Mouse (Mus musculus): Measurements from ENCODE around the gene Olfr559. TPM values are rescaled to one million over a fixed set of nuclear protein-coding genes. Genes with fewer than 3 reads are reported as not detected.
A peak's percentile ranks its signal among the peaks of the same experiment; 100 is the strongest.

Olfr559 gene
- polyA plus RNA-seq, 1 experiment, result not detected

- H3K4me3 ChIP-seq (ENCODE audit: control insufficient read depth, insufficient read depth, low read length), result no peak within 1 kb of the TSS
- H3K4me1 ChIP-seq (replicated peaks; ENCODE audit: control insufficient read depth, insufficient read depth, low read length), result no peaks in the 10 kb centered on the region
- H3K27ac ChIP-seq (ENCODE audit: control insufficient read depth, insufficient read depth, low read length), result no peak within 1 kb of the TSS
- TF ChIP-seq CTCF (IDR thresholded peaks at IDR 0.05; ENCODE audit: borderline replicate concordance, control insufficient read depth, extremely low read depth, insufficient read depth, low read length, poor library complexity) (no peak), POLR2A (IDR thresholded peaks at IDR 0.05; ENCODE audit: control insufficient read depth, extremely low read depth, insufficient read depth, low read length, poor library complexity) (no peak)
- H3K27me3 ChIP-seq (ENCODE audit: control insufficient read depth, insufficient read depth, low read length), result 0 out of 2 replicates have a peak, but pooled peaks cover 3% of the 10 kb centered on the region
- H3K36me3 ChIP-seq (ENCODE audit: control insufficient read depth, insufficient read depth, low read length), result no peaks in the 10 kb centered on the region
- no peak for DNase-seq
Observed at GRCm38 (mm10) chr7:102701915-102702314, 25.4 kb downstream of the Olfr559 start, which contains the start of gene Olfr558. TSS of gene Olfr558 (plus strand) at chr7:102702215.

GRCm38 (mm10) chr7:102698461-102698860 lies 28.8 kb downstream of the Olfr559 start:
- no peaks in the 10 kb centered on the region for H3K36me3 ChIP-seq (ENCODE audit: control insufficient read depth, insufficient read depth, low read length)
- TF ChIP-seq POLR2A (IDR thresholded peaks at IDR 0.05; ENCODE audit: control insufficient read depth, extremely low read depth, insufficient read depth, low read length, poor library complexity) (no peak), CTCF (IDR thresholded peaks at IDR 0.05; ENCODE audit: borderline replicate concordance, control insufficient read depth, extremely low read depth, insufficient read depth, low read length, poor library complexity) (no peak)
- H3K27ac ChIP-seq (ENCODE audit: control insufficient read depth, insufficient read depth, low read length), result no peak overlapping the region
- H3K4me3 ChIP-seq (ENCODE audit: control insufficient read depth, insufficient read depth, low read length), result no peak overlapping the region
- no peaks in the 10 kb centered on the region for H3K4me1 ChIP-seq (replicated peaks; ENCODE audit: control insufficient read depth, insufficient read depth, low read length)
- WGBS, result 95% methylated on average over 7 of the region's 7 CpGs
- no peak for DNase-seq
- H3K27me3 ChIP-seq (ENCODE audit: control insufficient read depth, insufficient read depth, low read length), result 0 out of 2 replicates have a peak, but pooled peaks cover 3% of the 10 kb centered on the region

GRCm38 (mm10) chr7:102695358-102696125 lies 31.7 kb downstream of the Olfr559 start, which contains the start of gene Olfr557:
TSS of gene Olfr557 (plus strand) at chr7:102695910.
- TF ChIP-seq POLR2A (IDR thresholded peaks at IDR 0.05; ENCODE audit: control insufficient read depth, extremely low read depth, insufficient read depth, low read length, poor library complexity), result no peak
- TF ChIP-seq CTCF (IDR thresholded peaks at IDR 0.05; ENCODE audit: borderline replicate concordance, control insufficient read depth, extremely low read depth, insufficient read depth, low read length, poor library complexity), result no peak
- Histone ChIP-seq H3K36me3 (ENCODE audit: control insufficient read depth, insufficient read depth, low read length) (no peaks in the 10 kb centered on the region), H3K4me3 (ENCODE audit: control insufficient read depth, insufficient read depth, low read length) (no peak within 1 kb of the TSS), H3K27me3 (ENCODE audit: control insufficient read depth, insufficient read depth, low read length) (0 out of 2 replicates have a peak, but pooled peaks cover 3% of the 10 kb centered on the region), H3K4me1 (replicated peaks; ENCODE audit: control insufficient read depth, insufficient read depth, low read length) (no peaks in the 10 kb centered on the region), H3K27ac (ENCODE audit: control insufficient read depth, insufficient read depth, low read length) (no peak within 1 kb of the TSS)
- 76% methylated on average over 5 of the region's 5 CpGs for WGBS
- peak; percentile 36 for DNase-seq

- peak; percentile 93 for DNase-seq
- no peaks in the 10 kb centered on the region for H3K36me3 ChIP-seq (ENCODE audit: control insufficient read depth, insufficient read depth, low read length)
- H3K27ac ChIP-seq (ENCODE audit: control insufficient read depth, insufficient read depth, low read length), result peak within 1 kb of the TSS; percentile 69
- under 1% methylated on average over 40 of the region's 40 CpGs for WGBS
- no peaks in the 10 kb centered on the region for H3K27me3 ChIP-seq (ENCODE audit: control insufficient read depth, insufficient read depth, low read length)
- TF ChIP-seq POLR2A (IDR thresholded peaks at IDR 0.05; ENCODE audit: control insufficient read depth, extremely low read depth, insufficient read depth, low read length, poor library complexity) (peak; percentile 74), CTCF (IDR thresholded peaks at IDR 0.05; ENCODE audit: borderline replicate concordance, control insufficient read depth, extremely low read depth, insufficient read depth, low read length, poor library complexity) (peak; percentile 41; the same call in 1 of the 2 replicates)
- peak within 1 kb of the TSS; percentile 76 for H3K4me3 ChIP-seq (ENCODE audit: control insufficient read depth, insufficient read depth, low read length)
- no peaks in the 10 kb centered on the region for H3K4me1 ChIP-seq (replicated peaks; ENCODE audit: control insufficient read depth, insufficient read depth, low read length)
Observed at GRCm38 (mm10) chr7:102686944-102687501, 40.3 kb downstream of the Olfr559 start, which contains the start of gene Trim68. TSS of gene Trim68 (minus strand) at chr7:102687327.

- no peaks in the 10 kb centered on the region for H3K36me3 ChIP-seq (ENCODE audit: control insufficient read depth, insufficient read depth, low read length)
- no peak overlapping the region for H3K4me3 ChIP-seq (ENCODE audit: control insufficient read depth, insufficient read depth, low read length)
- TF ChIP-seq CTCF (IDR thresholded peaks at IDR 0.05; ENCODE audit: borderline replicate concordance, control insufficient read depth, extremely low read depth, insufficient read depth, low read length, poor library complexity) (no peak), POLR2A (IDR thresholded peaks at IDR 0.05; ENCODE audit: control insufficient read depth, extremely low read depth, insufficient read depth, low read length, poor library complexity) (no peak)
- no peaks in the 10 kb centered on the region for H3K4me1 ChIP-seq (replicated peaks; ENCODE audit: control insufficient read depth, insufficient read depth, low read length)
- no peak overlapping the region for H3K27ac ChIP-seq (ENCODE audit: control insufficient read depth, insufficient read depth, low read length)
- no peaks in the 10 kb centered on the region for H3K27me3 ChIP-seq (ENCODE audit: control insufficient read depth, insufficient read depth, low read length)
- DNase-seq, result no peak
- 97% methylated on average over 1 of the region's 1 CpGs for whole genome bisulfite sequencing
Observed at GRCm38 (mm10) chr7:102681916-102682315, 45.4 kb downstream of the Olfr559 start.

- TF ChIP-seq CTCF (IDR thresholded peaks at IDR 0.05; ENCODE audit: borderline replicate concordance, control insufficient read depth, extremely low read depth, insufficient read depth, low read length, poor library complexity), result no peak
- TF ChIP-seq POLR2A (IDR thresholded peaks at IDR 0.05; ENCODE audit: control insufficient read depth, extremely low read depth, insufficient read depth, low read length, poor library complexity), result no peak
- DNase-seq, result no peak
- Histone ChIP-seq H3K27ac (ENCODE audit: control insufficient read depth, insufficient read depth, low read length) (no peak overlapping the region), H3K36me3 (ENCODE audit: control insufficient read depth, insufficient read depth, low read length) (no peaks in the 10 kb centered on the region), H3K27me3 (ENCODE audit: control insufficient read depth, insufficient read depth, low read length) (no peaks in the 10 kb centered on the region), H3K4me1 (replicated peaks; ENCODE audit: control insufficient read depth, insufficient read depth, low read length) (no peaks in the 10 kb centered on the region), H3K4me3 (ENCODE audit: control insufficient read depth, insufficient read depth, low read length) (no peak overlapping the region)
- 70% methylated on average over 2 of the region's 2 CpGs for WGBS
Observed at GRCm38 (mm10) chr7:102676225-102676624, 51.1 kb downstream of the Olfr559 start.

Other genes with a start within 250 kb of the Olfr559 start
- gene Olfr543, start 245.8 kb downstream of the Olfr559 start, polyA plus RNA-seq (2012; rRNA removed), result not detected in 2 replicates
- gene Olfr544, start 239.2 kb downstream of the Olfr559 start, polyA plus RNA-seq (2012; rRNA removed), result not detected in 2 replicates
- not detected in 2 replicates for gene Olfr545, start 227.9 kb downstream of the Olfr559 start, polyA plus RNA-seq (2012; rRNA removed)
- not detected in 2 replicates for gene Olfr547, start 192.7 kb downstream of the Olfr559 start, polyA plus RNA-seq (2012; rRNA removed)
- gene Olfr548-ps1, start 186.6 kb downstream of the Olfr559 start, polyA plus RNA-seq (2012; rRNA removed), result not detected in 2 replicates
- gene Olfr549, start 177.6 kb downstream of the Olfr559 start, polyA plus RNA-seq (2012; rRNA removed), result not detected in 2 replicates
- gene Trim21, start 162.0 kb downstream of the Olfr559 start, polyA plus RNA-seq (2012; rRNA removed), result 20.4 and 23.6 TPM in 2 replicates
- gene Olfr550, start 156.0 kb downstream of the Olfr559 start, polyA plus RNA-seq (2012; rRNA removed), result 0.13 TPM in 1 of 2 replicates, not detected in the other
- gene Olfr551, start 135.6 kb downstream of the Olfr559 start, polyA plus RNA-seq (2012; rRNA removed), result not detected in 2 replicates
- gene Olfr552, start 129.7 kb downstream of the Olfr559 start, polyA plus RNA-seq (2012; rRNA removed), result not detected in 2 replicates
- not detected in 2 replicates for gene Olfr553, start 109.3 kb downstream of the Olfr559 start, polyA plus RNA-seq (2012; rRNA removed)
- not detected in 2 replicates for gene Olfr554, start 89.1 kb downstream of the Olfr559 start, polyA plus RNA-seq (2012; rRNA removed)
- not detected in 2 replicates for gene Olfr555, start 68.7 kb downstream of the Olfr559 start, polyA plus RNA-seq (2012; rRNA removed)
- not detected in 2 replicates for gene Olfr556, start 62.6 kb downstream of the Olfr559 start, polyA plus RNA-seq (2012; rRNA removed)
- 14.0 and 16.3 TPM in 2 replicates for gene Trim68, start 40.2 kb downstream of the Olfr559 start, polyA plus RNA-seq (2012; rRNA removed)
- not detected in 2 replicates for gene Olfr557, start 31.6 kb downstream of the Olfr559 start, polyA plus RNA-seq (2012; rRNA removed)
- 0.11 and 0.49 TPM in 2 replicates for gene Olfr558, start 25.3 kb downstream of the Olfr559 start, polyA plus RNA-seq (2012; rRNA removed)
- not detected in 2 replicates for gene Olfr33, start 8.4 kb downstream of the Olfr559 start, polyA plus RNA-seq (2012; rRNA removed)
- gene Olfr560, start 31.9 kb upstream of the Olfr559 start, polyA plus RNA-seq (2012; rRNA removed), result not detected in 2 replicates
- gene Olfr78, start 32.0 kb upstream of the Olfr559 start, polyA plus RNA-seq (2012; rRNA removed), result 0.29 and 0.32 TPM in 2 replicates
- gene Olfr561, start 43.7 kb upstream of the Olfr559 start, polyA plus RNA-seq (2012; rRNA removed), result not detected in 2 replicates
- gene Olfr564, start 76.0 kb upstream of the Olfr559 start, polyA plus RNA-seq (2012; rRNA removed), result not detected in 2 replicates
- not detected in 2 replicates for gene Olfr566, start 131.3 kb upstream of the Olfr559 start, polyA plus RNA-seq (2012; rRNA removed)
- not detected in 2 replicates for gene Olfr568, start 149.6 kb upstream of the Olfr559 start, polyA plus RNA-seq (2012; rRNA removed)
- gene Olfr569, start 163.4 kb upstream of the Olfr559 start, polyA plus RNA-seq (2012; rRNA removed), result not detected in 2 replicates
- not detected in 2 replicates for gene Olfr570, start 167.1 kb upstream of the Olfr559 start, polyA plus RNA-seq (2012; rRNA removed)
- not detected in 2 replicates for gene Olfr571, start 190.0 kb upstream of the Olfr559 start, polyA plus RNA-seq (2012; rRNA removed)
- gene Olfr572, start 196.9 kb upstream of the Olfr559 start, polyA plus RNA-seq (2012; rRNA removed), result not detected in 2 replicates
- gene Olfr573-ps1, start 215.1 kb upstream of the Olfr559 start, polyA plus RNA-seq (2012; rRNA removed), result not detected in 2 replicates
- not detected in 2 replicates for gene Olfr574, start 221.0 kb upstream of the Olfr559 start, polyA plus RNA-seq (2012; rRNA removed)
- not detected in 2 replicates for gene Olfr575, start 231.3 kb upstream of the Olfr559 start, polyA plus RNA-seq (2012; rRNA removed)
- not detected in 2 replicates for gene Olfr576, start 235.2 kb upstream of the Olfr559 start, polyA plus RNA-seq (2012; rRNA removed)
- not detected in 2 replicates for gene Olfr577, start 248.5 kb upstream of the Olfr559 start, polyA plus RNA-seq (2012; rRNA removed)

Measured in thymus, adult 2 months (tissue).